23 mouse cellular contexts compared by ENCODE assay signal in genomic region chr19:46802306-46802705, GRCm38 (mm10).
"Had no signal": no experiment of that assay in that cellular context is flagged by ENCODE, and none has a peak within 500 bp of the region (broad histone marks: within the 10 kb centered on the region; RNA-seq: fewer than 3 reads in every experiment).

No protein-coding gene starts in this region.

- H3K27ac ChIP-seq: gastrocnemius, adult 2 months; heart, embryonic 10.5 days; hindbrain, embryonic 10.5 days; hindbrain, embryonic 12.5 days; hindbrain, embryonic 14.5 days; intestine, embryonic 15.5 days; left cerebral cortex, adult 2 months; liver, embryonic 13.5 days had no signal

- H3K4me3 ChIP-seq: gastrocnemius, adult 2 months; heart, embryonic 10.5 days; heart, embryonic 12.5 days; hindbrain, embryonic 10.5 days; hindbrain, embryonic 12.5 days; intestine, embryonic 15.5 days; left cerebral cortex, adult 2 months; liver, embryonic 13.5 days had no signal

- H3K36me3 ChIP-seq: heart, embryonic 10.5 days; heart, embryonic 12.5 days; hindbrain, embryonic 10.5 days; hindbrain, embryonic 12.5 days; intestine, embryonic 15.5 days; liver, embryonic 13.5 days had no signal

- H3K9me3 ChIP-seq: heart, embryonic 10.5 days; heart, embryonic 12.5 days; hindbrain, embryonic 10.5 days; hindbrain, embryonic 12.5 days; intestine, embryonic 15.5 days; liver, embryonic 13.5 days had no signal

- ATAC-seq: hindbrain, embryonic 16.5 days; inflammation-experienced regulatory T-cells, adult 6 months; intestine, embryonic 15.5 days; intestine, postnatal 0 days had no signal

- H3K27me3 ChIP-seq: heart, embryonic 12.5 days; hindbrain, embryonic 12.5 days; intestine, embryonic 15.5 days; liver, embryonic 13.5 days had no signal

- H3K4me2 ChIP-seq: heart, embryonic 12.5 days; hindbrain, embryonic 12.5 days; hindbrain, embryonic 14.5 days; intestine, embryonic 15.5 days; liver, embryonic 11.5 days; liver, embryonic 13.5 days had no signal

- DNase-seq: gastrocnemius, adult 2 months; gastrocnemius, postnatal 10 days; gastrocnemius, postnatal 25 days; heart, postnatal 10 days; heart, postnatal 4 days; kidney, adult 18-20 months; kidney, adult 8-10 months; kidney, postnatal 10 days; kidney, postnatal 36 days; layer of hippocampus, adult 9-11 months; liver; liver, embryonic 13.5 days had no signal

- H3K9ac ChIP-seq: heart, embryonic 12.5 days; hindbrain, embryonic 12.5 days; hindbrain, embryonic 14.5 days; intestine, embryonic 15.5 days; liver, embryonic 13.5 days had no signal
